Mouse (Mus musculus) cerebellum, postnatal 10 days (tissue): ENCODE results near the gene Prrx1.

Experiments used
- DNase-seq, 2 experiments: peaks; one replicate each; pipeline ENCODE4 v3.0.0; 2021; ENCODE audit warnings: mixed read lengths in 2 of 2

Gene Prrx1

GRCm38 (mm10) chr1:163313101-163313773, at the start of gene Prrx1:
TSS of gene Prrx1 (minus strand) at chr1:163313710.
- DNase-seq = peak; percentile 47

GRCm38 (mm10) chr1:163362202-163362601, 48.7 kb upstream of the Prrx1 start:
- no peak for DNase-seq

DNA sequence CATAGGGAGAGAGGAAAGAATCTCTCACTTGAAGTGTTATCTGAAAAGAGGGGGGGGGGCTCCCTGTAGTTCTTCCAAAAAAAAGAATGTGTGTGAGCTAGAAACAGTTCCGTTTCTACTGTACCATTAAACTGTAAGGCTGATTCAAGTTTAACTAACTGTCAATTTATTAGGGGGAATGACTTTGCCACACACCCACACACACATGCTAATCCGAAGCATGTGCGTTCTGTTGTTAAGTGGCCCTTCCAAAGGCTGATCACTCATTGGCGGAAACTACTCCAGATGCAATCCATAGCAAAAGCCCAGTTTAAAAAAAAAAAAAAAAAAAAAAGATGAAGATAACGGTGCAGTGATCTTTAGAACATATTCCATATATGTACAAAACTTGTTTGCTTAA, 47.9 kb upstream of the Prrx1 start:
- DNase-seq = no peak

- no peak for DNase-seq
These were observed 47.3 kb upstream of the Prrx1 start for GRCm38 (mm10) chr1:163360796-163361195.

DNA sequence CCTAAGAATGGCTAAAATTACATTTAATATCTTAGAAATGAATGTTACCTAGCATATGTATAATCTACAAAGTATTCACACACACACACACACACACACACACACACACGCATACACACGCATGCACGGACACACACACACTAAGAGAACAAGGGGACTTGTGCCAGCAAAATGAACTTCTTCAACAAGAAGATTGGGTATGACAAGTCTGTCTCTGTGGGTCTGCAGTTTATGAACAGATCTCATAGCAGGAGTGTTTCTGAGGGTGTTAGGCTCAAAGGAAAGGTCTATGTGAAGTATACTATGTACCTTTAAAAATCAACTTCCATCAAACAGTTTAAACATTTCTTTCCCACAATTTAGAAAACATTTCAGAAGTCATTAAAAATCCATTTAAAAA, 46.0 kb upstream of the Prrx1 start:
- DNase-seq = no peak

DNA sequence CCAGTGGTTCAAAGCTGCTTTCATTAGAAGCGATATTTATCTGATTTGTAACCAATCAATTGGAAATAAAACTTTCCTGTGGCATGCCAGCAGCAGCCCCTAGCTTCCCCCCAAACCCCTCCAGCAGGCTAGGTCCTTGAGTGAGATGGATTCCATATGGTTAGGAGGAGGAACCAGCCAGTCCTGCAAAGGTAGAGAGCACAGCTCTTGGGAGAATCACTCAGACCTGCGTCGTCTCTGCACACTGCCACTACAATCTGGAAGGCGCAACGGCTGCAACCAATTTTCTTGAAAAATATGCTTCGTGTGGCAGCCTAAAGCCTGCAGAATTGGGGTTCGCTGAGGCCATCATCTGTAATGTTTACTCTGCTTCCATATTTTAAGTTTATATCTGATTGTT, 44.7 kb upstream of the Prrx1 start:
- DNase-seq = no peak

- DNase-seq = no peak
These were observed 44.2 kb upstream of the Prrx1 start for GRCm38 (mm10) chr1:163357733-163358132.

- no peak for DNase-seq
These were observed 42.7 kb upstream of the Prrx1 start for GRCm38 (mm10) chr1:163356167-163356566.

DNA sequence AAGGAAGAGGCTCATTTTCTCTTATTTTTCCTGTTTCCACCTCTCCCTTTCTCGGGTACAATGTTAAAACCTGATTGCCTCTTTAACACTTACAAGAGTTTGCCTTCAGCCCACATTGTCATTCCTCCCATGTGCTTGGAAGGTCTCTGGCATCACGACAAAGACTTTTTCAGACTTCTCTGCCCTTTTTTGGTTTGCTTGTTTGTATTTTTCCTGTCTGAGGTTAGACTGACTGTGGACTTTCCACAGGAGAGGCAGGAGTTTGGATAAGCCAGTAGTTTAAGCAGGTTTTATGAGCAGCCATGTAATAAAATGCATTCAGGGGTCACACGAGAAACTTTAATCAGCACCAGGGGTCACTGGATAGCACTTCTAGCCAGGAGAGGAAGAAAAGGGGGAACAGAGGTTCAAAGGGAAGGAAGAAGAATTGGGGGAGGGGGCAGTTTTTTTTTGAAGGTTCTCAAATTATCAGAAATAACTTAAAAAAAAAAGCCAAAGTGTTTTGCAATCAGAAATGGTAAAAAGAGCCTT, 42.2 kb upstream of the Prrx1 start:
- no peak for DNase-seq

DNA sequence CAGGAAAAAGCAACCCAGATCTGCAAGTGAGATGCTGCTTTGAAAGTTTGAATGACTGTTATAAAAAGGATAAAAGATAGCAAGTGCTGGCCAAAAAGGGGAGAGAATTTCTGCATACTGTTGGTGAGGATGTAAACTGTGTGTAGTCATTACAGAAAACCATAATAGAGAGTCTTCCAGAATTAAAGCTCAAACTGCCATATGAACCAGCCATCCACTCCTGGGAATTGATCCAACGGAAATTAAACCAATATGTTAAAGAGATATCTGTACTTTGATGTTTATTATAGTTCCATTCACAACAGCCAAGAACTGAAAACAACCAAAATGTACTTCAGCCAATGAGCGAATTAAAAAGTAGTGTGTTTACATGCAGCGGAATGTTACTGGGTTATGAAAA, 37.5 kb upstream of the Prrx1 start:
- no peak for DNase-seq

GRCm38 (mm10) chr1:163345541-163345940, 32.0 kb upstream of the Prrx1 start:
- no peak for DNase-seq

DNA sequence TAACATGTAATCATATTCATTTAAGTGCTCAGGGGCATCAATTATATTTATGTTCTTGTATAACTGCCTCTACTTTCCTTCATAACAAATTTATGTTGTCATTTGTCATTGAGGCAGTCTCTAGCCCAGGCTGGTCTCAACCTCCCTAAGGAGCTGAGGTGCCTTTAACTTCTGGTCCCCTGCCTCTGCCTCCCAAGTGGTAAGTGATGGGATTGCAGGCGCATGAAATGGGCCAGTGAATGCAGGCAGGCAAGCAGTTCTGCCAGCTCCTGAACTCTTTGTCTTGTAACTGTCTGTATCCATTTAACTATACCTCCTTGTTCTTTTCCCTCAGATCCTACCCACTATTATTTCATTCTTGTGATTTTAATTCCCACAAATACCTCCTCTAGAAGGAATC, 31.4 kb upstream of the Prrx1 start:
- peak; percentile 17 to 19 for DNase-seq

GRCm38 (mm10) chr1:163339219-163339561, 25.7 kb upstream of the Prrx1 start:
- DNase-seq = no peak

DNA sequence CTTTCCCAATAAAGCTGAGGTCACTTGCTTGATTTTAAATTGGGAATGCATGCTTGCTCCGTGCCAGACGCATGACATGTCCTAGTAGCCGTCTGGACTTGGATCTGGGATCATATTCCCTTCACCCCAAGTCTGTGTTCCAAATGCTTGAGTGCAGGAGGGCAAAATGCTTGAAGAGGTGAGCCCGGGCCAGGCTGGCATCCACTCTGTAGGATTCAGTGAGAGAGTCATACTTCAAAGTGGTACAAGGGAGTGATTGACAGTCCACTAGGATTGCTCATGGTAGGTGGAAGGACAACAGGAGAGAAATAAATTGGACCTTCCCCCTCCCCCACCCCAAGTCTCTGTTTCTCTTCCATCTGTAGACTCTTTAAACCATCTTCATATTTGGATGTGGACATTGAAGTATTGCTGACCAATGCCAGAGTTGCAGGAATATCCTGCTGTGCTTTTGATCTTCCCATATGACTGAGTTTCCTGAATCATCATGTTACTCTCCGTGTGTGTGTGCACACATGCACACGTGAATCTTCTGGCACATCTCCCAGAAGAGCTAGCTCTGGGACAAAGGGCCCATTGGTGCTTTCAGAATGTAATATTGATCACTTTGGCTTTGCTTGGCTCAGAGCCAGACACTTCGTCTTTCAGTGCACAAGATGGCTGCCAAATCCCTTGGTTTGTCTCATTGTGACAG, 25.2 kb upstream of the Prrx1 start:
- DNase-seq = peak; percentile 66 to 69

GRCm38 (mm10) chr1:163337821-163338220, 24.3 kb upstream of the Prrx1 start:
- DNase-seq = peak; percentile 69 to 71

- no peak for DNase-seq
These were observed 13.8 kb upstream of the Prrx1 start for GRCm38 (mm10) chr1:163327279-163327678.

DNA sequence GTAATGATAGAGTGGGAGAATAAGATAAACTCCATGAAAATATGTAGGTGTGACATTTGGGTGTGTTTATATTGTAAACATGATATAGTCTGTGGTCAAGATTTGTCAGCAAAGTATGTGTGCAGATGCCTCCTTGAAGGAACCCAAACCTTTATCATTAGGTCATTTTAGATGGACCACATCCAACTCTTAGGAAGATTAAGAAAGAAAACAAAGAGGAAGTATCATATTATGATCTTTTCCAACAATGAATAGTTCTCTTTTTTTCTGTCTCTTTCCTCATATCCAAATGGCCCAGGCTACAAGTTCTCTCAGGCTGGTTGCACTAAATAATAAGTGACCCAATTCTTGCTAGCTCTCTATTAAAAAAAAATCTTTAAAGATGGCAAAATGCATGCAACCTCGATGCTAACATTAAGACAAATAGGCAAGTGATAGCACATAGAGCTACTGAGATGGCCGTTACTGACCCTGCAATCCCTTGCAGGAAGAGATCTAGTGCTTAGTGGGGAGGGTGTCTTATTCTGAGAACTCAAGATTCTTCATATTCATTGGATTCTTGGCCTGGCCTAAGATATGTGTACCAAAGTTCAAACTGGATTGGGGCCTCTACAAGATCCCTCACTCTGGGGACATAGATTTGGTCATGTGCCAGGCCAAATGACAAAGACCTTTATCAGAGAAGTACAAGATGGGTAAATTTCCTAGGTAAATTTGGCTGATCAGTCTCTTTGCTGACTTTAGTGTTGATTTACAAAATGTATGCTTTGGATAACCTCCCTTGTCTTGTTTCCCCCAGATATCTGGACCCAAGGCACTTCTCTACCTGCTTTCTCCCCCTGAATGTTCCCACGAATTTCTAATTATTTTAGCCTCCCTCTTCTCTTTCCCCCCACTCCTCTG, 6.4 kb upstream of the Prrx1 start:
- DNase-seq = no peak

DNA sequence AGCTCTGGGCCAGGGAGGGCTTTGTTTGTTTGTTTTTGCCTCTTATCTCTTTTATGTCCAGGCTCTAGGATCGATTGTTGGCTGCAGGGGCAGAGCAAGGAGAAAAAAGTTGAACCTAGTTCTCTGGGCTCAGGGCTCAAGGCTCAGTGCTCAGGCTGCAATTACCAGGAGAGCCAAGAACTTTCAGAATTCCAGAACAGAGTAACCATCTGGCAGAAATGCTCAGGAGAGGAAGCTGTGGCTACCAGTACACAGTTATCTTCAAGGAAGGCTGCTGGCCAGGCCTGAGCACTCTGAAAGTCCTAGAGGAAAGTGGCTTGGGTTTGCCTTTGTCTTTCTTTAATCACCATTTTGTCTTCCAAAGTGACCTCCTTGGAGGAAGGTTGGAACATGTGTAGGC, 3.4 kb upstream of the Prrx1 start:
- peak in 1 of 2 experiments; percentile 1 for DNase-seq

GRCm38 (mm10) chr1:163314829-163315301, 1.4 kb upstream of the Prrx1 start:
- peak; percentile 10 to 16 for DNase-seq

DNA sequence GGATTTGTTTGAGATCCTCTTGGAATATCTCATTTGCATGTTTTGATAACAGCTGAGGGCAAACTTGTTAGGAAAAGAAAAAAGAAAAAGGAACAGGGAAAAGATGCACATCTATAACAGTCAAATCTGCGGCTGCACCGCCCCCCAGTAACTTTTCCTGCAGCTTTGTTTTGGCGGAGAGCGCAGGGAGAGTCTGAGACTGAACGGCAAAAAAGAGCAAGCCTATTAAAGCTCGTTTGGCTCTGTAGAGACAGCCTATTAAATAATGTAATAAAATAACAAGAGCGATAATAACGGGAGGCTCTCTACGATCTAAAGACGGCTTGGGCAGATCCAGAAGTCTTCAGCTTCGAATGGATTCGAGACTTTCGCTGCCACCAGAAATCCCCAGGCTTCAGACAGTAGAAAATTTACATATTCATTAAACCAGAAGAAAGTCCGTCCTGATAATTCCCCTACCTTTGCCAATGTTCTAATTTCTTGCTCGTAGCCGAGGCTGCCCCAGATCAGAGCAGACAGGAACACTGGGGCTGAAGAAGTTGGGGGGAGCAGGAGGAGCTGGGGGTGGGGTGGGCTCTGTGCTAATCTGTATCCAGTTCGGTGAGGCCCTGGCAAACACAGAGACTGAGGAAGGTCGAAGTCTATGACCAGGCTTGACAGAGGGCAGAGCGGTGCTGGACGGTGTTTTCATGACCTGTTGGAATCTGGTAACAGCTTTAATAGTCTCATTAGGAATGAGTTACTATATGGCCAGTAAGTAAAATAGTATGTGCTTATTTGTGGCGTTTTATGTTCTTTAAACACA, 613 bp upstream of the Prrx1 start:
- peak; percentile 11 to 21 for DNase-seq

DNA sequence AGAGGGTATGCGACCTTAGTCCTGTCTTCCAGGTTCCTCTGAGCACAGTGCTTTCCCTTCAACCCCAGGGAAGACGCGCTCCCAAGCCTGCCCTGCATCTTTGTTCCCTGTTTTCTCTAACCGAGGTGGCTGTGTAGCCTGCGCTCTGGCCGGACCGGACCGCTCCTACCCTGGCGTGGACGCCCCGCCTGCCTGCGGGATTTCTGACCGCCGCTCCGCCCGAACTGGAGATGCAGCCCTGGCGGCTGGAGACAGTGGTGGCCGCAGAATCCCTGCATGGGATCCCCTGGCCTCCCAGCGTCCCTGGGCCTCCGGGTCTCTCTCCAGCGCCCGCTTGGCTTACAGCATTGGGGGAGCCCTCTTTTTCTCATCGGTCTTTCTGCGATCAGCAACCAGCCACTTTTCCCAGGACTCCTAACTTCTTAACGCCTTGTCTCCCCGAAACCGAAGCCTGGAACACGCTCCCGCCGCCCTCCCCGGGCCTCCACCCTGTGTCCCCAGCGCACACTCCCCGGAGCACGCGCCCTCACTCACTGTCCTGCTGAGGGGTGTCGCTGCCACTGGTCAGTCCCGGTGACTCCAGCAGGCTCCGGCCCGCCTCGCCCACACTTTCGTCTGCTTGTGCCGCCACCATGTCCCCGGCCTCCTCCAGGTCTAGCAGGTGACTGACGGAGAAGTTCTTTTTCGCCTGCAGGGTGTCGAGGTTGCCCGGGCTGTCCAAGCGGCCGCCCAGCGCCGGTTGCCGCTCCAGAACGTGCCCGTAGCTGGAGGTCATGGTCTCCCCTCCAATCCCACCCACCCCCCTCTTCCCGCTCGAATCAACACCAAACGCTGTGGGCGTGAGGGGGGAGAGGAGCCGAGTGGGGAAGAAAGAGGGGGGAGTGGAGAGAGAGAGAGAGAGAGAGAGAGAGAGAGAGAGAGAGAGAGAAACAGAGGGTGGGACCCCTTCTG, 1.4 kb downstream of the Prrx1 start:
- peak; percentile 38 to 42 for DNase-seq
